Mouse (Mus musculus) erythroid progenitor cell, adult 5-6 weeks (primary cell): ENCODE data around the gene Tmem259. TPM values are rescaled to one million over a fixed set of nuclear protein-coding genes. Genes with fewer than 3 reads are reported as not detected.
"Not testable (repeated sequence)": the region's sequence is repeated elsewhere in the genome, so short reads cannot be mapped to it uniquely, and the experiment has no call there.

ENCODE experiments used
- ATAC-seq: replicated peaks from 2 replicates; pipeline ENCODE4 v1.8.0; 2016; ENCODE audit warnings: moderate number of reproducible peaks, mild to moderate bottlenecking, moderate TSS enrichment, inconsistent platforms; ENCODE audit not compliant: poor library complexity, low FRiP score, severe bottlenecking
- total RNA-seq, 2 experiments: library from RNA; stranded (forward) in 1 of 2; stranded (reverse) in 1 of 2; fragments of 150-400 nt in 1 of 2; fragments of 186-747, 209-891 nt in 1 of 2; gene quantifications; 2 replicates each; pipeline versions ENCODE4 v1.2.3 to v1.2.4; 2015 to 2017; ENCODE audit warnings: low replicate concordance in 2 of 2

The Tmem259 gene
- total RNA-seq, 2 experiments from 2014 or later, result 49.2 to 57.0 TPM

- ATAC-seq, result no peak
Observed at GRCm38 (mm10) chr10:79970415-79971182, 13.5 kb downstream of the Tmem259 start, which contains the start of gene Grin3b. Gene Grin3b (plus strand): TSS chr10:79970715.

DNA sequence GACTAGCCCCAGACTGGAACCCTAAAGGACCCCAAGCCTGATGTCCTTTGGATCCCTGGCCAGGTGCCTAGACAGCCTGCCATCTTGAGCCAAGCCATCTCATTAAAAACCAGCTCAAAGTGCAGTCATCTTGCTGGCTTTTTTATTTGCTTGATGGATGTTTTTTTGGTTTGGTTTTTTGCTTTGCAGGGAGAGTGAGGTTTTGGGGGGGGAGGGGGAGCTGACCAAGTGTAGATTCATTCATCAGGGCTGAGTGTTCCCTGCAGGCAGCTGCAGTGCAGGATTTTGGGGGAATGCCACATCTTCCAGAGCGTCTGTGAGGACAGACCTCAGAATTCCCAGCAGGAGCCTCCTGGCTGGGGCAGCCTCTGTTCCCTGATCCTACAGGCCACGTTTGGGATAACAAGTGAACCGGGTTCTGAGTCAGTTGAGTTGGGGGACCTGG lies 15.0 kb downstream of the Tmem259 start:
- no peak for ATAC-seq

DNA sequence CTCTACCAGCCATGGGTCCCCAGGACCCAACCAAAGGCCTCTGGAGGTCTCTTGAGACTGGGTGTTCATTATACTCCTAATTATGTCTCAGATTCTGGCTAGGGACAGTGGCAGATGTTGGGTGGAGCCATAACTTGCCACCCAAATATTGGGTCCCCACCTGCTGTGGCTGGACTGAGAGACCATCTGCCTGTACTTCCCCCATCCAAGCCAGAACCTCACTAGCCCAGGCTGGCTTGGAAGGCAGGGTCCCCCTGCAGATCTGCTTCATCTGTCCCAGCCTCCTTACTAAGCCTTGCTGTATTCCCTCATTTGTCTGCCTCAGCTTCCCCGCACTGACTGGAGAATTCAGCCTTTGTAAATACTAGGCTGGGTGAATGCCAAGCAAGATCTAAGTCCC lies 15.9 kb downstream of the Tmem259 start:
- ATAC-seq, result no peak

- no peak for ATAC-seq
Observed at GRCm38 (mm10) chr10:79966886-79967400, 17.2 kb downstream of the Tmem259 start.

- ATAC-seq, result no peak
Observed at GRCm38 (mm10) chr10:79965325-79965724, 18.8 kb downstream of the Tmem259 start.

GRCm38 (mm10) chr10:79964727-79965126 lies 19.4 kb downstream of the Tmem259 start:
- ATAC-seq, result no peak

- ATAC-seq, result no peak
Observed at GRCm38 (mm10) chr10:79960671-79961294, 23.3 kb downstream of the Tmem259 start.

DNA sequence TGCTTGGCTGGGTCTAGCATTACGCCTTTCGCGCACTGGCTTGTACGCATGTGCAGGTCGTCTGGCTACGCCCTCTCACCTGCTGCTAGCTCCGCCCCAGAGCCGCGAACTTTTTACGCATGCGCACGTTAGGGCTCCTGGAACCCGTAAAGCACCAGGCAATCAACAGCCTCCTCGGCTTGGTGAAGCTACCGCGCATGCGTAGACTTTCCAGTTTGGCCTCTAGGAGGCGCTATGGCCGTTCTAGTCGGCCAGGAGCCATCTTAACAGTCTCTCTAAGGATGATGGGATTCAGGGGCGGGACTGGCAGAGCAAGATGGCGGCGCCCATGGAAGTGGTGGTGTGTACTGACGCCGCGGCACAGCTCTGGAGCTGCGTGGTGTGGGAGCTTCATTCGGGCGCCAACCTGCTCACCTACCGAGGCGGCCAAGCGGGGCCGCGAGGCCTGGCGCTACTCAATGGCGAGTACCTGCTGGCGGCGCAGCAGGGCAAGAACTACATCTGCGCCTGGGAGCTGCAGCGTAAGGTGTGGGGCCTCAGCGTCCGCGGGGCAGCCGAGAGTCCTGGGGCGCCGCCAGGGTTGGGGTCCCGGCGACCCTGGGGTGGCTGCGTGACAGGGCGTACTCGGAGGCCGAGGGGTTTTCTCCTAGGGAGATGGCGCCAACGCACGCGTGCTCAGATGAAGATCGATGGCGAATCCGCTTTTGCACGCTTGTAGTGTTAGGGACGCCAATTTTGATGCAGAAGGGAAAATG lies 24.1 kb downstream of the Tmem259 start, which contains the start of gene Wdr18:
Gene Wdr18, plus strand, starts transcription at position 306 of the 755 bp plus-strand sequence.
- ATAC-seq, result peak; percentile 94

DNA sequence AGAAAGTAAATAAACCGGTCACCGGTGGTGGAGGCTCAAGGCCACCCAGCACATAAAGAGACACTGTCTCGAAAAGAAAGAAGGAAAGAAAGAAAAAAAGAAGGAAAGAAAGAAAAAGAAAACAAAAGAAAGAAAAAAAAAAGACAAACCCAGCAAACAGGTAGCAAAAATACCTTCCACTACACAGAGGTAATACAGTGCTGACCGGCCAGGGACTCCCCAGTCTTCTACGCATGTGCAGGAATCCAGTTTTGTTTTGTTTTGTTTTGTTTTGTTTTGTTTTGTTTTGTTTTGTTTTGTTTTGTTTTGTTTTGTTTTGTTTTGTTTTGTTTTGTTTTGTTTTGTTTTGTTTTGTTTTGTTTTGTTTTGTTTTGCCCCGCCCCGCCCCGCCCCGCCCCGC lies 24.7 kb downstream of the Tmem259 start:
- not testable (repeated sequence) for ATAC-seq

DNA sequence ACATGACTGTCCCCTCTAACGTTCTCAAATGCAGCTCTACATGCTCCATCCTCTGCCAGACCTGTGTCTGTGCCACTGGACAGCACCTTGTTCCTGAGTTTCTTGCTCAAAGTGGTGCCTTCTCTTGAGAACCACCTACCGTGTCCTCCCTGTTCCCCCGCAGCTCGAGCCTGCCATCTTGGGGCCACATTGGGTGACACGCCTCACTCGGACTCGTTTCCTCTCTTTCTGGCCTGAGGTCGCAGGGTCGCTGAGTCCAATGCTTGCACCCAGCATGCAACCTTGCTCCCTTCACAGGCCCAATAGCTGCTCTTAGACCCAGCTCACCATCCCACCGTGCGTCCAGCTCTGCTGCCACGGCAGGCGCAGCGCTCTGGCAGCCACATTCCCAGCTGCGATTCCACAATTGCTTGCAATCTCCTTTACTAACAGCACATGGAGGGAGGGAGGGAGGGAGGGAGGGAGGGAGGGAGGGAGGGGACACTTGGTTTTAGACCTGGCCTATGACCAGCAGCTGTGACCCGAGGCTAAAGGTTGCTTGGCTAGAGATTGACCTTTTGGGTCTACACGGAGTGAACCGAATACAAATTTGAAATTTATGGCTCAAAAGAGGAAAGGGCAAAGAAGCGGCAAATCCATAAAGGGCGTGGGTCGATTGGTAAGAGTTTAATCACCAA lies 25.9 kb downstream of the Tmem259 start:
- ATAC-seq, result peak; percentile 45

GRCm38 (mm10) chr10:79956643-79957154 lies 27.4 kb downstream of the Tmem259 start:
- no peak for ATAC-seq

GRCm38 (mm10) chr10:79955691-79956090 lies 28.4 kb downstream of the Tmem259 start:
- ATAC-seq, result no peak

GRCm38 (mm10) chr10:79953946-79954345 lies 30.2 kb downstream of the Tmem259 start:
- ATAC-seq, result no peak

GRCm38 (mm10) chr10:79950661-79951060 lies 33.5 kb downstream of the Tmem259 start:
- ATAC-seq, result no peak

DNA sequence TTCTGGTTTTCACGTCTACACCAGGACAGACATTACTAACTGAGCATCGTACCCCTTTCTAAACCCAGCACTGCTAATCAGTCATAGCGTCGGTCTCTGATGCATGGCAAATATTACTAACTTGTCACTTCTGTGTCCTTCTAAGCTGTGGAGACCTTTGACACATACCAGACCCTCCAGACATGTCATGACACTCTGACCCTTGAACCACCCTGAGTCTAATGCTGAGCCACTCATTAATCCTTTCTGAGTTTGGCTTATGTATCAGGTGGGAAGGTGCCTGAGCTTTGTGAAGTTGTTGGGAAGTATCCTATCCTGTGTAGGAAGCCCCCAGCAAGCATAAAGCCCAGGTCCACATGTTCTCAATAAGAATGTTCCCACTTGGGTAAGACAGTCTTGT lies 34.3 kb downstream of the Tmem259 start:
- ATAC-seq, result no peak

- no peak for ATAC-seq
Observed at GRCm38 (mm10) chr10:79947502-79947901, 36.6 kb downstream of the Tmem259 start.

- ATAC-seq, result no peak
Observed at GRCm38 (mm10) chr10:79946752-79947322, 37.3 kb downstream of the Tmem259 start.

DNA sequence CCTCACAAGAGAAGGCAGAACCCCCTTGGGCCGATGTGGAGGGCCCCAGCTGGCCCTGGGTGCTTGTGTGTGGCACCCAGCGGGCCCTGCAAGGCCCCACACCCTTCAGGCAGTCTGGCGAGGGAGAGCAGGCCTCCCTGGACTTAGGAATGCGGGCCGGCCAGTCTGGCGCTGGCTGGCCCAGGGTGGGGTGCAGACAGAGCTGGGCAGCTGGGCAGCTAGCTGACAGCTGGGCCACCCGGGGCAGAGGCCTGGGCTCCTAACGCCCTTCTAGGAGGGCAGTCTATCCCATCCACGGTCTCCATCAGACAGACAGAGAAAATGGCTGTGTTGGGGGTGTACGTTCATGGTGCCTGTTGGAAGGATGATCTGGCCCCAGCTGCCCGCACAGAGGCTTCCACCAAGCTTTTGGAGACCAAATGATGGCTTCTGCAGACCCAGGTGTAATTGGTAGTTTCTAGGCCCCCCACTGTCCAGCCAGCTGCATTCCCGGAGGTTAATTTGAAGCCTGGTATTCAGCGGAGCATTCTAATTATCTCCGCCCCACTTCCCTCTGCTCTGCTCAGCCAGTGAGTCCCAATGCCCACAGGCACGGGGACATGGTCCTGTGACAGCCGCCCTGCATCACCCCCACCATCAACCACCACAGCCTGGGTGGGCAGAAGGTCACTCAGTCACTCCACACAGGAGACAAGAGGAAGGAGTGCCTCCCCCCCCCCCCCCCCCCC lies 38.5 kb downstream of the Tmem259 start:
- ATAC-seq, result no peak
